In genomic region chr8:88620931-88621330, GRCm38 (mm10) we compare ENCODE assay signal across 12 mouse cellular contexts.
"Had no signal": no experiment of that assay in that cellular context is flagged by ENCODE, and none has a peak within 500 bp of the region (broad histone marks: within the 10 kb centered on the region; RNA-seq: fewer than 3 reads in every experiment).

No protein-coding gene starts in this region.

- DNase-seq: thymus, adult 18-20 months had no signal

- H3K27ac ChIP-seq: kidney, embryonic 15.5 days; limb, embryonic 15.5 days; liver, embryonic 14.5 days; macrophage; midbrain, embryonic 12.5 days; midbrain, embryonic 15.5 days; neural tube, embryonic 12.5 days; neural tube, embryonic 15.5 days had no signal

- H3K9me3 ChIP-seq: kidney, embryonic 15.5 days; limb, embryonic 15.5 days; midbrain, embryonic 12.5 days; midbrain, embryonic 15.5 days; neural tube, embryonic 12.5 days; neural tube, embryonic 15.5 days had no signal

- H3K4me1 ChIP-seq: midbrain, embryonic 12.5 days; midbrain, embryonic 15.5 days; neural tube, embryonic 12.5 days had no signal

- H3K4me3 ChIP-seq: kidney, embryonic 15.5 days; limb, embryonic 15.5 days; midbrain, embryonic 12.5 days; midbrain, embryonic 15.5 days; neural tube, embryonic 12.5 days; neural tube, embryonic 15.5 days had no signal

- H3K36me3 ChIP-seq: kidney, embryonic 15.5 days; limb, embryonic 15.5 days; midbrain, embryonic 12.5 days; midbrain, embryonic 15.5 days; neural tube, embryonic 12.5 days; neural tube, embryonic 15.5 days had no signal

- H3K9ac ChIP-seq: kidney, embryonic 15.5 days; limb, embryonic 15.5 days; liver, embryonic 14.5 days; liver, postnatal 0 days; lung, embryonic 14.5 days; midbrain, embryonic 12.5 days; midbrain, embryonic 15.5 days; neural tube, embryonic 12.5 days; neural tube, embryonic 15.5 days had no signal

- H3K4me2 ChIP-seq: limb, embryonic 15.5 days; liver, embryonic 11.5 days; lung, embryonic 14.5 days; midbrain, embryonic 12.5 days; midbrain, embryonic 15.5 days; neural tube, embryonic 12.5 days; neural tube, embryonic 15.5 days had no signal
